Mouse (Mus musculus) CD8-positive naive resting alpha-beta T cell, adult 2 months (primary cell): ENCODE data around the gene Lcn8.
"Not testable (repeated sequence)": the region's sequence is repeated elsewhere in the genome, so short reads cannot be mapped to it uniquely, and the experiment has no call there.

ENCODE experiments used
- DNase-seq, 2 experiments: peaks; one replicate each; pipeline ENCODE4 v3.0.0; 2022; ENCODE audit warnings: low read depth in 2 of 2, low spot score in 2 of 2

Gene Lcn8

GRCm38 (mm10) chr2:25664125-25664524 lies 11.2 kb downstream of the Lcn8 start:
- no peak for DNase-seq

- DNase-seq = no peak
Observed at GRCm38 (mm10) chr2:25666516-25666915, 13.6 kb downstream of the Lcn8 start.

- no peak for DNase-seq
Observed at GRCm38 (mm10) chr2:25676486-25676885, 23.6 kb downstream of the Lcn8 start, which contains the start of gene Lcn6. TSS of gene Lcn6 (plus strand) at chr2:25676786.

GRCm38 (mm10) chr2:25679559-25679958 lies 26.6 kb downstream of the Lcn8 start:
- DNase-seq = peak; percentile 39

- DNase-seq = no peak
Observed at GRCm38 (mm10) chr2:25682426-25682825, 29.5 kb downstream of the Lcn8 start, which contains the start of gene Lcn10. TSS of gene Lcn10 (plus strand) at chr2:25682726.

GRCm38 (mm10) chr2:25686941-25687340 lies 34.0 kb downstream of the Lcn8 start:
- no peak for DNase-seq

- DNase-seq = peak; percentile 25 to 54
Observed at GRCm38 (mm10) chr2:25694605-25695004, 41.7 kb downstream of the Lcn8 start.

- no peak for DNase-seq
Observed at GRCm38 (mm10) chr2:25696951-25697350, 44.0 kb downstream of the Lcn8 start.

GRCm38 (mm10) chr2:25698696-25699095 lies 45.8 kb downstream of the Lcn8 start:
- DNase-seq = no peak

GRCm38 (mm10) chr2:25699743-25700142 lies 46.8 kb downstream of the Lcn8 start, which contains the start of gene Obp2a:
TSS of gene Obp2a (plus strand) at chr2:25700043.
- not testable (repeated sequence) for DNase-seq

- DNase-seq = no peak
Observed at GRCm38 (mm10) chr2:25701001-25701400, 48.1 kb downstream of the Lcn8 start.

GRCm38 (mm10) chr2:25703706-25704105 lies 50.8 kb downstream of the Lcn8 start:
- no peak for DNase-seq
